Mouse (Mus musculus): ENCODE measurements around the gene Phactr1. TPM values are rescaled to one million over a fixed set of nuclear protein-coding genes. Genes with fewer than 3 reads are reported as not detected.

Gene Phactr1
- total RNA-seq, 2 experiments from 2014 or later, result 0.04 TPM; not detected in 1

DNA sequence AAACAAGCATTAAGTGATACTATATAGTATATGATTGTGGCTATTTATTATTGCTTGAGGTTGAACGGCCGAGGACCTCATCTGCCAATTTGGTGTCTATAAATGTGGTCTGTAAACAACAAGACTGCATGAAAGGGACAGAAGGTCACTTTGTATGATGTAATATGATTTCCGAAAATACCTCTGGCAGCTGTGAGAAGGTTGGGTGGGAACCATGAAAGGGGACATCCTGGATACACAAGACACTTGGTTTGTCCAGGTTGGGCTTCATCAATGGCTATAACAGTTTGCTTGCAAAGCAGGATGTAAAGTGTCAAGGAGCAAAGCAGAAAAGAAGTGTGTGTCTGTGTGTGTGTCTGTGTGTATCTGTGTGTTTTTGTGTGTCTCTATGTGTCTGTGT is 329.2 kb downstream of the Phactr1 start:
- ATAC-seq (ENCODE audit: poor library complexity, severe bottlenecking), result no peak

- no peak for ATAC-seq (ENCODE audit: poor library complexity, severe bottlenecking)
Observed at GRCm38 (mm10) chr13:43011516-43011915, 331.1 kb downstream of the Phactr1 start.

GRCm38 (mm10) chr13:43013984-43014383 is 333.6 kb downstream of the Phactr1 start:
- no peak for ATAC-seq (ENCODE audit: poor library complexity, severe bottlenecking)

GRCm38 (mm10) chr13:43015768-43016167 is 335.3 kb downstream of the Phactr1 start:
- no peak for ATAC-seq (ENCODE audit: poor library complexity, severe bottlenecking)

DNA sequence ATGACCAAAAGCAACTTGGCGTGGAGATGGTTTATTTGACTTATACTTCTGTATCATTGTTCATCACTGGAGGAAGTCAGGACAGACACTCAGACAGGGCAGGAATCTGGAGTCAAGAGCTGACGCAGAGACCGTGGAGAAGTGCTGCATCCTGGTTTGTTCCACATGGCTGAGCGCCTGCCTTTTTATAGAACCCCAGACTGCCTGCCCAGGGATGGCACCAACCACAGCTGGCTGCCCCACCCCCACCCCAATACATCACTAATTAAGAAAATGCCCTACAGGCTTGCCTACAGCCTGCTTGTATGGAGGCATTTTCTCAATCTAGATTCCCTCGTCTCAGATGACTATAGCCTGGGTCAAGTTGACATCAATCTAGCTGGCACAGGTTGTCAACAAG is 338.4 kb downstream of the Phactr1 start:
- no peak for ATAC-seq (ENCODE audit: poor library complexity, severe bottlenecking)

DNA sequence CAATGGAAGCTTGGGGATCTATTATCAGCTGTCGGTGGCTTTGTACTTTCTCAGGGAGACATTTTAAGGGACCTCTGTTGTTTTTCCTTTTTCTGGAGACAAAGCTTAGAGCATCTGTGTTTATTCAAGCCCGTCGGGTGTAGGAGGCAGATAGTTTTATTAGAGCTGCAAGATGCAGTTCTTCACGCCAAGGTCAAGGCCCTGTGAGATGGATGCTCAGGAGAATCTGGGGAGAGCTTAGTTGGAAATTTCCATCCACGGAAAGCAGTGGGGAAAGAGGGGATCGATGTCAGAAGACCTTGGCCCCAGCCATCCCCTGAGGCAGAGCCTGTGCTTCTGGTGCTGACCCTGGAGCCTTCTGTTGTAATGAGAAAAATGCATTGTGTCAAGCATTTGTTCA is 340.6 kb downstream of the Phactr1 start:
- no peak for ATAC-seq (ENCODE audit: poor library complexity, severe bottlenecking)

DNA sequence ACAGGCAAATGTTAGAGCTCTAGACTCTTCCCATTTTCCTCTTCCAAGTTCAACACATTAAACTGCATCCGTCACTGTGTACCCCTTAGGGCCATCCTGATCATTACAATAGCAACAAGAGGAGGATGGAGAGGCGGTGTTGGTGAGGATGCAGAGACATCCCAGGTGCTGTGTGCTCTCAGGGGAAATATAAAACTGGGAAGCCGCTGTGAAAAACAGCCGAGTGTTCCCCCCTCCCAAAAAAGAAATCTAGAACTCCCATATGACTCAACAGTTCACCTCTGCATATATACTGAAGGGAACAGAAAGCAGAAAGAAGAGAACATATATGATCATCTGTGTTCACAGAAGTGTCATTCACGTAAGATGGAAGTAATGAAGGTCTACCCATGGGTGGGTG is 342.6 kb downstream of the Phactr1 start:
- no peak for ATAC-seq (ENCODE audit: poor library complexity, severe bottlenecking)

- ATAC-seq (ENCODE audit: poor library complexity, severe bottlenecking), result no peak
Observed at GRCm38 (mm10) chr13:43027568-43027967, 347.1 kb downstream of the Phactr1 start.

GRCm38 (mm10) chr13:43030222-43030621 is 349.8 kb downstream of the Phactr1 start:
- ATAC-seq (ENCODE audit: poor library complexity, severe bottlenecking), result no peak

DNA sequence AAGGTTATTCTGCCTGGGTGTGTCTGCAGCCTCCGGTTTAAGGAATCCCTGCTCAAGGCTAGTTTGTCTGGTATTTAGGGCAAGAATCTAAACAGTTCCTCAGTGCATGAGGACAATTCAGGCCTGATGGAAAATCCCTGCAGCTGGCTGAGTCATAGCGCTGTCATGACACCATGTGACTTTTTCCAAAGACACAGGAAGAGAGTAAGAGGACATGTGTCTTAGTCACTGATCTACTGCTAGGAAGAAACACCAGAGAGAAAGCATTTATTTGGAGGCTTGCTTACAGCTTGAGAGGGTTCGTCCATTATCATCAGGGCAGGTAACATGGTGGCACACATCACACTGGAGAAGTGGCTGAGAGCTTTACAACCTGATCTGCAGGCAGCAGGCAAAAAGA is 352.0 kb downstream of the Phactr1 start:
- no peak for ATAC-seq (ENCODE audit: poor library complexity, severe bottlenecking)

GRCm38 (mm10) chr13:43036510-43036909 is 356.1 kb downstream of the Phactr1 start:
- no peak for ATAC-seq (ENCODE audit: poor library complexity, severe bottlenecking)

DNA sequence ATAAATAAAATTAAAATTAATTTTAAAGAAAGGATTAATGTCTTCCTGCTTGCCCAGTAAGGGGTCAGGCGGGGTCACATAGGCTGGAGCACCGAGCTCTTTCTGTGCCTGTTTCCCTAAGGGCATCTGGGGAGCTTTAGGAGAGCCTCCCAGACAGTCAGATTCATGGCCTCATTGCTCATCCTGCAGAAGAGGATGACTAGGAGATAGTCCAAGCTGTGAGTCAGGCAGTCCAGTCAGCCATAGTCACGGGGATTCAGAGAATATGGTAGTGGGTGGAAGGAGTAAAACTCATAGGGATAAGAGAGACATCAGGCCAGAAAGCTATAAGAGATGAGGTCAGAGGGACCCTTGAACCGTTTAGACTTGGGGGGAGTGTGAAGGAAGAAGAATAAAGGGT is 362.3 kb downstream of the Phactr1 start:
- ATAC-seq (ENCODE audit: poor library complexity, severe bottlenecking), result no peak

DNA sequence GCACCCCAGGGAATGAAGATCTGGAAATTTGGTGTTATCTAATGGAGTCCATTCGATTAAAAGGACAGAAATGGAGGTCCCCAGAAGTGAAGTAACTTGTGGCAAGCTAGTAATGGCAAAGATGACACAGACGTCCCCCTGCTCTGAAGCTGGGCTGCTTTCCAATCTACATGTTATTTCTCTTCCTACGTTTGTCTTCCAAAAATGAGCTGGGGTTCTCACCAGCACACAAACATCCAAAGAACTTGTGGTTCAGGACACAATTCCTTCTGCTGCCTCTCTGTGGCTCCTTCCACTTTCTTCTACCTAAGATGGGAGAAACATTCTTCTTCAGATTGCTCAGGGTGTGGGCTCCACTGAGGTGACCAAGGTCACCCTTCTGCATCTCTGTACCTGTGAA is 368.1 kb downstream of the Phactr1 start:
- ATAC-seq (ENCODE audit: poor library complexity, severe bottlenecking), result no peak

DNA sequence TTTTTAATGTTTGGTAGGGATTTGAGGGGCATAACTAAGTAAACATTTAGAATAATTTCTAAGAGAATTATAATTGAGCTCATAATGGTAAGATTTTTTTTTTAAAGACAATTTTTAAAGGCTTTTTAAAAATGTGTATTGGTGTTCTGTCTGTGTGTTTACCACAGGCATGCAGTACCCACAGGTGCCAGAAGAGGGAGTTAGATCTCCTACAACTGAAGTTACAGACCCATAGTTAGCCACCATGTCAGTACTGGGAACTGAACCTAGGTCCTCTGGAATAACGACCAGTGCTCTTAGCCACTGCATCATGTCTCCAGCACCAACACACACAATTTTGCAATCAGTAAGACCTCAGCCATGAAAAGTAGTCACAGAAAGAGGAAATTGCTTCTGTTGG is 372.8 kb downstream of the Phactr1 start:
- no peak for ATAC-seq (ENCODE audit: poor library complexity, severe bottlenecking)

- no peak for ATAC-seq (ENCODE audit: poor library complexity, severe bottlenecking)
Observed at GRCm38 (mm10) chr13:43055136-43055535, 374.7 kb downstream of the Phactr1 start.

DNA sequence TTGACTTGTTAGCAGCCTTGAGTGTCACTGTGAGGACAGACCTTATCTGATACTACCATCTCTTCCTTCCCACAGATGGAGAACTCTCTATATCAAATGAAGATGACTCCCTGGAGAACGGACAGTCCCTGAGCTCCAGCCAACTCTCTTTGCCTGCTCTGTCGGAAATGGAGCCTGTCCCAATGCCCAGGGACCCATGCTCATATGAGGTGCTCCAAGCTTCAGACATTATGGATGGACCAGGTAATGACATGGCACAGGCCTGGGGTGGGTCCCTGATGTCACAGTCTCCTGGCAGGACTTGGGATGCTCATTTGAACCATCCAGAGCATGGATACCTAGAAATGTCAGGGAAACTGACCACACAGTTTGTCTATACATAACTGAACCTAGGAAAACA is 376.7 kb downstream of the Phactr1 start:
- ATAC-seq (ENCODE audit: poor library complexity, severe bottlenecking), result no peak

- ATAC-seq (ENCODE audit: poor library complexity, severe bottlenecking), result no peak
Observed at GRCm38 (mm10) chr13:43063355-43063754, 382.9 kb downstream of the Phactr1 start.

DNA sequence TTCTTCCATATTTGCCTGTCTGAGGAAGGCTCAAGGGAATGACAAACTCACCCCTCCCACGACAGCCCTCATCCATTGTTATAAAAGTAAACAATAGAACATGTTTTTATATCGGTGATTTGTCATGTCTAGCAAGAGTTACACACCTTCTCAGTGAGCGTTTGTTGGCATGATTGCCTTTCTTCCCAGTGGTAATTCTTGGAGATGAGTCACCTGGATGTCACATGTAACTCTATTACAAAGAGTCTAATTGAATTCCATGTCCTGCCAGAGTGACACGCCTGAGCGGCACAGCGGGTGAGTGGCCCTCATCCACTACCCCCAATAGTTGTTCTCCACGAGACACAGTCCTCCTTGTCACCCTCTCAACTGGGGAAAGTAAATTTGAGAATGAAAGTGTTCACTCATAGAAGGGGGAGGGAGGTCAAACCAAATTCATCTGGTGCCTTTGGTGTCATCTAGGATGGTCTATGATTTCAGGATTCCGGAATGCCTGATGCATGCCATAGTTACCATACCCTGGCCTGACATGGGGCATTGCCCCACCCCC is 388.4 kb downstream of the Phactr1 start:
- no peak for ATAC-seq (ENCODE audit: poor library complexity, severe bottlenecking)

DNA sequence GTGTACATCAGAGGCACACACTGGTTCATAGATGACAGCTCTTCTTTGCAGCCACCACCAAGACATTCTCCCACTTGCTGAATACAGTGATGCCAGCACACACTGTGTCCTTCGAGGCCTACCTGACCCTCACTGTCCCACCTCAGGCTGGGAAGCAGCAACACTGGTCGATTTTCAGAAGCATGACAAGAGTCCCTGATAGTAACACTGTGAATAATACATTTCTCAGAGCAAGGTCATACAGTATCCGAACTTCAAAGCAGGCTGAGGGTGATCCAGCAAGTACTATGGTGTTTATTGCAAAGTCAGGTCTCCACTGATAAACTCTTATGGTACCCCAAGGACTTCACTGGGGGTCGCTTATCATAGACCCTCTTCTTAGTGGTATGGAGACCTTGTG is 390.1 kb downstream of the Phactr1 start:
- no peak for ATAC-seq (ENCODE audit: poor library complexity, severe bottlenecking)

DNA sequence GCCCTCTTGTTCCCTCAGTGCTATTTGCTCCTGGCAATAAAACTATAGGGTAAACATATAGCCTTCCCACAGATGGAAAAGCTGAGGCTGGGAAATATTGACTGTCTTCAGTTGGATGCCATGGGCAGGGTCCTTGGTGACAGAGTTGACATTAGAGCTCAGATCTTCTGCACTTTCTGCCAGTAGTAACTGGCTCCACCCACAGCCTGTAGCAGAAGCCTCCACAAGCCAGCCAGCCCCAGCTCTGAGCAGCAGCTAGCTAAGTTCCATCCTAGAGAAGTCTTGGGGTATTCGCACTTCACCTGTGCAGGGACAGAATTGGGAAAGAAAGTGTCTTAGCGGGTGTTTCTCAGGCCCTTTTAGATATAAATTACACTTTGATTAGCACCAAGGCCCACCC is 390.5 kb downstream of the Phactr1 start:
- ATAC-seq (ENCODE audit: poor library complexity, severe bottlenecking), result no peak

- no peak for ATAC-seq (ENCODE audit: poor library complexity, severe bottlenecking)
Observed at GRCm38 (mm10) chr13:43075456-43075855, 395.0 kb downstream of the Phactr1 start.

DNA sequence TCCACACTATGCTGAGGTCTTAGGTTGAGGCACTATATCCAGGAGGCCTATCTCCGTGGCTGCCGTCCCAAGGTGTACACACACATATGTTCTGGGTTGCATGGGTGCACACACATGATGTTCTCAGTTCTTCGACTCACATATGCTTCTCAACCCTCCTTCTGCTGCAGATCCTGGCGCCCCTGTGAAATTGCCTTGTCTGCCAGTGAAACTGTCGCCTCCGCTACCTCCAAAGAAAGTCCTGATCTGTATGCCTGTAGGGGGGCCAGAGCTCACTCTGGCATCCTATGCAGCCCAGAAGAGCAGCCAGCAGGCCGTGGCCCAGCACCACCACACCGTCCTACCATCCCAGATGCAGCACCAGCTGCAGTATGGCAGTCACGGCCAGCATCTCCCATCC is 397.1 kb downstream of the Phactr1 start:
- no peak for ATAC-seq (ENCODE audit: poor library complexity, severe bottlenecking)

DNA sequence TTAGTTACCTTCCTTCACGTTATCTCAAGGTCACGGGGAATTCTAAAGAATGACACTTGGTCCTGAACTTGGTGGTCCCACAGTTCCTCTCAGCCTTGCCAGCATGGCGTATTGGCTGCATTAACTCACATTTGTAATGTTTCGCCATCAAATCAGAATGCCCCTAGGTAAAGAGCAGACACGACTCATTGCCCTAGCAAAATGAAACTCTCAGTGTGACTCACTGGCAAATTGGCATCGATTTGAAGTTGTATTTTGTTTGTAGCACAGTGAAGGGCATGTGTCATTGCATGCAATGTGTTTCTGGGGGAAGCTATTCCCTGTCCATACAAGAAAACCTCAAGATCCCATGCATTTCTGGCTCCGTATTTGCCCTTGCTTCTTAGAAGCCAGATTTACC is 404.8 kb downstream of the Phactr1 start:
- ATAC-seq (ENCODE audit: poor library complexity, severe bottlenecking), result no peak

DNA sequence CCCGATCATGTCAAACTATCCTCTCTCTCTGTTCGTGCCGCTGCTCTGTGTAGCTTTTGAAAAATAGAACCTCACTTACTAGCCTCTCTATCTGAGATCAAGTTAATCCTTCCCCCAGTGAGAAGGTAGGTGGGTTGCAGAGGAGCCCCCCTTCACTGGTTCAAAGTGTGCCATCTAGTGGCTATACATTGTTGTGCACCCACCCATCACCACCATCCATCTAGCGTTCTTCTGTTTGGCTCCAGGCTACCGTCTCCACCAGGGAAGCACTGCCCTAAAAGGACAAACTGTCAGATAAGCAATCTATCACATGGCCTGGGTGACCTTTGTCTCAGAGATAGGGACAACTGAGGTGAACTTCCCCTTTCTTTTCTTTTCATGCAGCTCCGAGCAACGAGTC is 413.9 kb downstream of the Phactr1 start:
- ATAC-seq (ENCODE audit: poor library complexity, severe bottlenecking), result peak; percentile 56
